Mouse (Mus musculus) midbrain, postnatal 0 days (tissue): ENCODE measurements at regions not wholly inside any gene's neighbourhood (a gene's known extent, or its start where the extent isn't known, plus 50 kb on each side); places are given as distances from the start of the nearest gene placed in this dataset.

Experiments used
- ATAC-seq: fragments of 200-750 bp; cut with Nextera tagmentation; 2 replicates; pipeline ENCODE4 v1.8.0; 2017; ENCODE audit warnings: moderate number of reproducible peaks, mild to moderate bottlenecking, moderate TSS enrichment, moderate library complexity; ENCODE audit not compliant: low FRiP score
- DNase-seq: peaks from one replicate; pipeline ENCODE4 v3.0.0-alpha.2; 2015; ENCODE audit warnings: low spot score
- H3K27ac ChIP-seq: fragments of 300-500 bp; sonication (generic); 2 replicates; pipeline ENCODE4 v1.5.1; 2014; ENCODE audit warnings: low read depth, mild to moderate bottlenecking, low read length, mixed read lengths
- H3K27me3 ChIP-seq: fragments of 300-500 bp; sonication (generic); 2 replicates; pipeline ENCODE4 v1.6.1; 2014; ENCODE audit warnings: low read length, control low read depth, mixed read lengths; ENCODE audit not compliant: insufficient read depth
- H3K36me3 ChIP-seq: fragments of 300-500 bp; sonication (generic); 2 replicates; pipeline ENCODE4 v1.6.1; 2014; ENCODE audit warnings: low read length, control low read depth, mixed read lengths; ENCODE audit not compliant: insufficient read depth
- H3K4me1 ChIP-seq: fragments of 300-500 bp; sonication (generic); 2 replicates; pipeline ENCODE4 v1.6.1; 2014; ENCODE audit warnings: mild to moderate bottlenecking, control low read depth, antibody characterized with exemption, low read length, mixed read lengths; ENCODE audit not compliant: insufficient read depth
- H3K4me2 ChIP-seq: fragments of 300-500 bp; sonication (generic); 2 replicates; pipeline ENCODE4 v1.6.1; 2014; ENCODE audit warnings: low read depth, mild to moderate bottlenecking, low read length, mixed read lengths; ENCODE audit not compliant: poor library complexity, severe bottlenecking
- H3K4me3 ChIP-seq: fragments of 300-500 bp; sonication (generic); 2 replicates; pipeline ENCODE4 v1.5.1; 2014; ENCODE audit warnings: low read depth, mild to moderate bottlenecking, low read length, moderate library complexity
- H3K9ac ChIP-seq: fragments of 300-500 bp; sonication (generic); replicated peaks from 2 replicates; pipeline ENCODE4 v1.6.1; 2014; ENCODE audit warnings: mild to moderate bottlenecking, low read length, moderate library complexity, mixed read lengths; ENCODE audit not compliant: poor library complexity, severe bottlenecking
- H3K9me3 ChIP-seq: fragments of 300-500 bp; sonication (generic); 2 replicates; pipeline ENCODE4 v1.6.1; 2016; ENCODE audit warnings: low read length, control low read depth
- CTCF ChIP-seq: IDR thresholded peaks from 2 replicates; pipeline ENCODE4 v1.5.1; 2016; ENCODE audit warnings: antibody characterized with exemption, mild to moderate bottlenecking
- WGBS: fragments of 180-500 bp; shearing (Covaris S2); extraction: QIAGEN DNeasy Blood & Tissue Kit; methylation state at CpG from one replicate; pipeline ENCODE4 v1.1.7; 2014; 5-methylcytosine and 5-hydroxymethylcytosine counted together

GRCm38 (mm10) chr2:75072021-75072420 is 246.4 kb downstream of the Mtx2 start:
- H3K36me3 ChIP-seq, result no peaks in the 10 kb centered on the region
- no peaks in the 10 kb centered on the region for H3K9me3 ChIP-seq
- no peak overlapping the region for H3K27ac ChIP-seq
- DNase-seq, result no peak
- 68% methylated on average over 3 of the region's 3 CpGs for WGBS
- no peaks in the 10 kb centered on the region for H3K27me3 ChIP-seq
- no peak overlapping the region for H3K4me3 ChIP-seq
- 0 out of 2 replicates have a peak, but pooled peaks cover 3% of the 10 kb centered on the region for H3K4me1 ChIP-seq
- no peak for ATAC-seq
- no peak overlapping the region for H3K9ac ChIP-seq
- no peak overlapping the region for H3K4me2 ChIP-seq
- no peak for TF ChIP-seq CTCF

- TF ChIP-seq CTCF, result no peak
- no peak overlapping the region for H3K4me2 ChIP-seq
- no peak for DNase-seq
- no peak overlapping the region for H3K27ac ChIP-seq
- H3K4me3 ChIP-seq, result no peak overlapping the region
- H3K9ac ChIP-seq, result no peak overlapping the region
- 0 out of 2 replicates have a peak, but pooled peaks cover 3% of the 10 kb centered on the region for H3K4me1 ChIP-seq
- H3K36me3 ChIP-seq, result no peaks in the 10 kb centered on the region
- H3K27me3 ChIP-seq, result no peaks in the 10 kb centered on the region
- ATAC-seq, result no peak
- H3K9me3 ChIP-seq, result no peaks in the 10 kb centered on the region
- 29% methylated on average over 8 of the region's 8 CpGs for WGBS
These were observed 246.9 kb downstream of the Mtx2 start for GRCm38 (mm10) chr2:75072471-75072870.

GRCm38 (mm10) chr2:75073178-75073577 is 247.6 kb downstream of the Mtx2 start:
- DNase-seq (no peak), ATAC-seq (no peak)
- TF ChIP-seq CTCF, result no peak
- no peaks in the 10 kb centered on the region for H3K27me3 ChIP-seq
- H3K4me1 ChIP-seq, result 0 out of 2 replicates have a peak, but pooled peaks cover 3% of the 10 kb centered on the region
- no peak overlapping the region for H3K4me2 ChIP-seq
- H3K9ac ChIP-seq, result no peak overlapping the region
- H3K9me3 ChIP-seq, result no peaks in the 10 kb centered on the region
- 46% methylated on average over 9 of the region's 9 CpGs for WGBS
- H3K27ac ChIP-seq, result no peak overlapping the region
- no peak overlapping the region for H3K4me3 ChIP-seq
- H3K36me3 ChIP-seq, result no peaks in the 10 kb centered on the region

GRCm38 (mm10) chr2:75087164-75087563 is 261.6 kb downstream of the Mtx2 start:
- no peaks in the 10 kb centered on the region; the same call in 1 of the 2 replicates for H3K4me1 ChIP-seq
- no peak overlapping the region for H3K27ac ChIP-seq
- no peaks in the 10 kb centered on the region for H3K9me3 ChIP-seq
- H3K9ac ChIP-seq, result no peak overlapping the region
- 64% methylated on average over 12 of the region's 12 CpGs for WGBS
- no peak for TF ChIP-seq CTCF
- ATAC-seq (no peak), DNase-seq (no peak)
- H3K4me2 ChIP-seq, result no peak overlapping the region
- no peaks in the 10 kb centered on the region for H3K36me3 ChIP-seq
- H3K4me3 ChIP-seq, result no peak overlapping the region
- no peaks in the 10 kb centered on the region for H3K27me3 ChIP-seq

GRCm38 (mm10) chr2:75089186-75089585 is 263.6 kb downstream of the Mtx2 start:
- Histone ChIP-seq H3K9me3 (no peaks in the 10 kb centered on the region), H3K9ac (no peak overlapping the region), H3K4me2 (no peak overlapping the region), H3K36me3 (no peaks in the 10 kb centered on the region), H3K4me1 (no peaks in the 10 kb centered on the region; the same call in 1 of the 2 replicates), H3K27me3 (no peaks in the 10 kb centered on the region), H3K4me3 (no peak overlapping the region), H3K27ac (no peak overlapping the region)
- TF ChIP-seq CTCF, result no peak
- DNase-seq (no peak), ATAC-seq (no peak)
- 81% methylated on average over 8 of the region's 8 CpGs for WGBS

GRCm38 (mm10) chr2:75089616-75090015 is 264.0 kb downstream of the Mtx2 start:
- ATAC-seq (no peak), DNase-seq (no peak)
- Histone ChIP-seq H3K9me3 (no peaks in the 10 kb centered on the region), H3K9ac (no peak overlapping the region), H3K27ac (no peak overlapping the region), H3K27me3 (no peaks in the 10 kb centered on the region), H3K4me1 (no peaks in the 10 kb centered on the region; the same call in 1 of the 2 replicates), H3K36me3 (no peaks in the 10 kb centered on the region), H3K4me2 (no peak overlapping the region), H3K4me3 (no peak overlapping the region)
- no peak for TF ChIP-seq CTCF
- 57% methylated on average over 6 of the region's 6 CpGs for WGBS
